Mouse (Mus musculus): ENCODE measurements at regions not wholly inside any gene's neighbourhood (a gene's known extent, or its start where the extent isn't known, plus 50 kb on each side); places are given as distances from the start of the nearest gene placed in this dataset.

GRCm38 (mm10) chr12:98043436-98043835 is 215.8 kb downstream of the Galc start:
- DNase-seq (ENCODE audit: low read depth): no peak

GRCm38 (mm10) chr12:98039677-98040076 is 219.6 kb downstream of the Galc start:
- DNase-seq (ENCODE audit: low read depth): no peak

GRCm38 (mm10) chr12:98023655-98024054 is 235.6 kb downstream of the Galc start:
- DNase-seq (ENCODE audit: low read depth): no peak

GRCm38 (mm10) chr12:98014607-98015278 is 244.5 kb downstream of the Galc start:
- DNase-seq (ENCODE audit: low read depth): no peak

- DNase-seq (ENCODE audit: low read depth): no peak
These were observed 250.1 kb downstream of the Galc start for GRCm38 (mm10) chr12:98009175-98009574.

- no peak for DNase-seq (ENCODE audit: low read depth)
These were observed 253.4 kb downstream of the Galc start for GRCm38 (mm10) chr12:98005671-98006469.

GRCm38 (mm10) chr12:98002217-98002616 is 257.0 kb downstream of the Galc start:
- no peak for DNase-seq (ENCODE audit: low read depth)

GRCm38 (mm10) chr12:97994884-97995283 is 264.4 kb downstream of the Galc start:
- no peak for DNase-seq (ENCODE audit: low read depth)

- no peak for DNase-seq (ENCODE audit: low read depth)
These were observed 265.3 kb downstream of the Galc start for GRCm38 (mm10) chr12:97993937-97994336.

- DNase-seq (ENCODE audit: low read depth): no peak
These were observed 275.9 kb downstream of the Galc start for GRCm38 (mm10) chr12:97983390-97983789.

- no peak for DNase-seq (ENCODE audit: low read depth)
These were observed 280.6 kb downstream of the Galc start for GRCm38 (mm10) chr12:97978668-97979067.

- no peak for DNase-seq (ENCODE audit: low read depth)
These were observed 281.0 kb downstream of the Galc start for GRCm38 (mm10) chr12:97978178-97978651.

GRCm38 (mm10) chr12:97977633-97978032 is 281.6 kb downstream of the Galc start:
- no peak for DNase-seq (ENCODE audit: low read depth)

GRCm38 (mm10) chr12:97973909-97974510 is 285.2 kb downstream of the Galc start:
- peak; percentile 14 for DNase-seq (ENCODE audit: low read depth)

- no peak for DNase-seq (ENCODE audit: low read depth)
These were observed 302.1 kb downstream of the Galc start for GRCm38 (mm10) chr12:97957201-97957600.

GRCm38 (mm10) chr12:97953336-97953735 is 305.9 kb downstream of the Galc start:
- DNase-seq (ENCODE audit: low read depth): no peak

GRCm38 (mm10) chr12:97952204-97952603 is 307.1 kb downstream of the Galc start:
- DNase-seq (ENCODE audit: low read depth): no peak

- DNase-seq (ENCODE audit: low read depth): no peak
These were observed 309.2 kb downstream of the Galc start for GRCm38 (mm10) chr12:97950072-97950471.

GRCm38 (mm10) chr12:97947421-97947820 is 311.8 kb downstream of the Galc start:
- no peak for DNase-seq (ENCODE audit: low read depth)

GRCm38 (mm10) chr12:97938361-97938760 is 320.9 kb downstream of the Galc start:
- DNase-seq (ENCODE audit: low read depth): no peak

GRCm38 (mm10) chr12:97929877-97930276 is 329.4 kb downstream of the Galc start:
- no peak for DNase-seq (ENCODE audit: low read depth)

- no peak for DNase-seq (ENCODE audit: low read depth)
These were observed 332.2 kb downstream of the Galc start for GRCm38 (mm10) chr12:97927036-97927435.

Data from NIH3T3 (cell line).